Mouse (Mus musculus) heart, embryonic 16.5 days (tissue): Measurements from ENCODE around the gene Gm17617. TPM values are rescaled to one million over a fixed set of nuclear protein-coding genes. Genes with fewer than 3 reads are reported as not detected.
A peak's percentile ranks its signal among the peaks of the same experiment; 100 is the strongest.

Experiments
- ATAC-seq: fragments of 200-750 bp; cut with Nextera tagmentation; replicated peaks from 2 replicates; pipeline ENCODE4 v1.8.0; 2017; ENCODE audit warnings: moderate number of reproducible peaks; ENCODE audit not compliant: insufficient read depth, low FRiP score; ENCODE audit errors: extremely low read depth
- H3K27ac ChIP-seq: fragments of 300-500 bp; sonication (generic); 2 replicates; pipeline ENCODE4 v1.5.1; 2014; ENCODE audit warnings: mild to moderate bottlenecking, low read length, control low read depth, moderate library complexity
- H3K27me3 ChIP-seq: fragments of 300-500 bp; sonication (generic); 2 replicates; pipeline ENCODE4 v1.6.1; 2014; ENCODE audit warnings: low read length, mixed read lengths; ENCODE audit not compliant: control insufficient read depth, insufficient read depth
- H3K36me3 ChIP-seq: fragments of 300-500 bp; sonication (generic); 2 replicates; pipeline ENCODE4 v1.6.1; 2014; ENCODE audit not compliant: control insufficient read depth, insufficient read depth
- H3K4me1 ChIP-seq: fragments of 300-500 bp; sonication (generic); 2 replicates; pipeline ENCODE4 v1.6.1; 2014; ENCODE audit warnings: low read length, mixed read lengths; ENCODE audit not compliant: control insufficient read depth, insufficient read depth
- H3K4me2 ChIP-seq: fragments of 300-500 bp; sonication (generic); 2 replicates; pipeline ENCODE4 v1.6.1; 2014; ENCODE audit warnings: low read depth, mild to moderate bottlenecking, control low read depth, low read length
- H3K4me3 ChIP-seq: fragments of 300-500 bp; sonication (generic); 2 replicates; pipeline ENCODE4 v1.5.1; 2014; ENCODE audit warnings: mild to moderate bottlenecking, control low read depth, low read length
- H3K9ac ChIP-seq: fragments of 300-500 bp; sonication (generic); 2 replicates; pipeline ENCODE4 v1.6.1; 2014; ENCODE audit warnings: low read length, control low read depth
- H3K9me3 ChIP-seq: fragments of 300-500 bp; sonication (generic); replicated peaks from 2 replicates; pipeline ENCODE4 v1.6.1; 2016; ENCODE audit warnings: low read length; ENCODE audit not compliant: control insufficient read depth
- WGBS: fragments of 180-500 bp; shearing (Covaris S2); extraction: QIAGEN DNeasy Blood & Tissue Kit; methylation state at CpG from one replicate; pipeline ENCODE4 v1.1.7; 2014; 5-methylcytosine and 5-hydroxymethylcytosine counted together
- polyA plus RNA-seq: library from polyadenylated mRNA; unstranded; fragments of >200 nt; fragmentation: Nextera tagmentation; extraction: Ambion mirVana; gene quantifications from 2 replicates; pipeline ENCODE4 v1.2.1, GENCODE M21; 2015

Gene Gm17617
- not detected in 2 replicates for polyA plus RNA-seq

DNA sequence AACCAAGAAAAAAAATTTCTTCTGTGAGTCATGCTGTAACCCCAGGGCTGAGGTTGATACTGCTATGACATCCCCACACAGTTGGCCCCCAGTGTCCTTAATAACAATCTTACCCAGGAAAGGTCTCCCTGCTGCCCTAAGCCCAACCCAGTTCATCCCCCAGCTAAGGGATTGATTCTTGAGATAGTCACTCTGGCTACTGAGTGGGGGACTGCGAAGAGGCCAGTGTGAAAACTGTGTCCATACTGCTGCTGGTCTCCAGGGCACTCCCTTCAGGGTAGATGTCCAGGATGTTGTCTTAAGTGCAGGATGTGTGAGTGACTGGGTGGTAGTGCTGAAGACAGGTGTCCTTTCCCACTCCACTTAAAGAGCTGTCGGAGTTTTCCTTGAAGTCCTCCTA is at the start of gene Gm17617:
TSS of gene Gm17617 (minus strand) at position 101 of the 400 bp plus-strand sequence.
- Histone ChIP-seq H3K9ac (no peak within 1 kb of the TSS), H3K36me3 (peaks cover 36% of the 10 kb centered on the region), H3K27ac (no peak within 1 kb of the TSS), H3K27me3 (no peaks in the 10 kb centered on the region), H3K4me1 (peaks cover 4% of the 10 kb centered on the region), H3K9me3 (no peaks in the 10 kb centered on the region), H3K4me2 (no peak within 1 kb of the TSS), H3K4me3 (no peak within 1 kb of the TSS)
- no peak for ATAC-seq
- WGBS = 94% methylated on average over 2 of the region's 2 CpGs

DNA sequence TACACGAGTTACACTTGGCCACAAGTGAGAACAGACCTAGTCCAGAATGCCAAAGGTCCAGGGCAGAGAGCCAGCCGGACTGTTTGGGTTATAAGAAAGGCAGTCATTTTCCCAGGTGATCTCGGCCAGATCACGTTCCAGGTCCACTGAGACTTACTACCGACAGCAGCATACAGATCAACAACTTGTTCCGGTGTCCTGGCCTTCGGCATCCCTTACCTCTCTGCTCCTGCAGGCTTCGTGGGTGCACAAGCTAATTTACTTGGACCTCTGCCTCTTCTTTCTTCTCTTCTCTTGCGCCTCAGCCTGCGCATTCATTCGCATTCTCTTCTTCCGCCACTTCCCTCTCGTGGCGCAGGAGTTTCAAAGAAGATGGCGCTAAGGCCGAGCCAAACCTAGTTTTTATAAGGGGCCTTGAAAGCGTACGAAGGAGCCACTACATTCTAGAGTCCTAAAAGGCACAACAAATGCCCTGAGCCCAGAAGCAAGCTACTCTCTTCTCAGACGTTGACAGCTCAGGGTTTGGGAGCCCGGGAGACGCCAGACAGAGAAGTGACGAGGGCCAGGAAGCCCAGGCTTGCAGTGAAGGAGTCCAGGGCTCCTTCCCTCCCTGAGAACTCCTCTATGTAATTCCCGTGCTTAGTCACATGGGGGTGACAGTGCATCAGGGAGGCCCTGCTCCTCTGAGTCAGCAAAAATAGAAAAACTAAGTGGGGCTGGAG is 49.0 kb upstream of the Gm17617 start:
- Histone ChIP-seq H3K4me2 (peak overlapping the region; percentile 64), H3K4me1 (peaks cover 5% of the 10 kb centered on the region; the same call in 1 of the 2 replicates), H3K36me3 (no peaks in the 10 kb centered on the region), H3K27me3 (no peaks in the 10 kb centered on the region), H3K9me3 (no peaks in the 10 kb centered on the region; the same call in 1 of the 2 replicates), H3K4me3 (peak overlapping the region; percentile 47), H3K9ac (peak overlapping the region; percentile 63), H3K27ac (peak overlapping the region; percentile 78)
- ATAC-seq = peak; percentile 86
- 4% methylated on average over 23 of the region's 23 CpGs for WGBS

DNA sequence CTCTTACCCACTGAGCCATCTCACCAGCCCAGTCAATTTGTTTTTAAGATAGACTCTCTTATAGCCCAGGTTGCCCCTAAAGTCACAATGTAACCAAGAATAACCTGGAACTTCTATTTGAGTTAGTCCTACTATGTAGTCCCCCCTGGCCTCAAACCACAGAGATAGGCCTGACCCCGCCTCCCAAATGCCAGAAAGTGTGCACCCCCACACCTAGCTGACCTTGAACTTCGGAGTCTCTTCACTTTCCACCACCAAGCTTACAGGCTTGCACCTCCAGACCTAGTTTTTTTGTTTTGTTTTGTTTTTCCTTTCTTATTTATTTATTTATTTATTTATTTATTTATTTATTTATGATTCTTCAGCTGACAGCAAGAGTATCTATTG is 48.4 kb upstream of the Gm17617 start:
- Histone ChIP-seq H3K4me1 (peaks cover 5% of the 10 kb centered on the region; the same call in 1 of the 2 replicates), H3K27ac (no peak overlapping the region; the same call in 1 of the 2 replicates), H3K9me3 (no peaks in the 10 kb centered on the region; the same call in 1 of the 2 replicates), H3K4me3 (peak overlapping the region; percentile 47), H3K4me2 (peak overlapping the region; percentile 64), H3K27me3 (no peaks in the 10 kb centered on the region), H3K9ac (no peak overlapping the region; the same call in 1 of the 2 replicates), H3K36me3 (no peaks in the 10 kb centered on the region)
- WGBS = 71% methylated on average over 2 of the region's 2 CpGs
- ATAC-seq = no peak

DNA sequence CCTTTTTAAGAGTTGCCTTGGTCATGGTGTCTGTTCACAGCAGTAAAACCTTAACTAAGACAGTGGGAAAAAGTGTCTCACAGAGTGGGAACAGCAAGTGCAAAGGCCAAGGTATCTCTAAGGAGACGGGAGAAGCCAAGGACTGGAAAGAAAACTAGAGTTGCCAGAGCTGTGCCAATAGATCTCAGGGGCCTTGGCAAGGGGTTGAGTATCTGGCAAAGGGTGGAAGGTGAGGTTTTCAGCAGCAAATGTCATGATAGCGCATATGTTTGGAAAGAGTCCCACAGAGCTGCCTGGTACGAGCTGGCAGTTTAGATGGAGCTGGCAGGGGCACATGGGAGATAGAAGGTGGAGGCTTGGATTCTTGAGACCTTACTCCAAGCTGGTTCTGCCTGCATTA is 46.2 kb upstream of the Gm17617 start:
- peaks cover 5% of the 10 kb centered on the region; the same call in 1 of the 2 replicates for H3K4me1 ChIP-seq
- no peaks in the 10 kb centered on the region; the same call in 1 of the 2 replicates for H3K9me3 ChIP-seq
- no peak overlapping the region for H3K27ac ChIP-seq
- no peak overlapping the region for H3K4me3 ChIP-seq
- 83% methylated on average over 3 of the region's 3 CpGs for WGBS
- no peaks in the 10 kb centered on the region for H3K36me3 ChIP-seq
- H3K9ac ChIP-seq = no peak overlapping the region
- no peak overlapping the region for H3K4me2 ChIP-seq
- H3K27me3 ChIP-seq = no peaks in the 10 kb centered on the region
- ATAC-seq = no peak

DNA sequence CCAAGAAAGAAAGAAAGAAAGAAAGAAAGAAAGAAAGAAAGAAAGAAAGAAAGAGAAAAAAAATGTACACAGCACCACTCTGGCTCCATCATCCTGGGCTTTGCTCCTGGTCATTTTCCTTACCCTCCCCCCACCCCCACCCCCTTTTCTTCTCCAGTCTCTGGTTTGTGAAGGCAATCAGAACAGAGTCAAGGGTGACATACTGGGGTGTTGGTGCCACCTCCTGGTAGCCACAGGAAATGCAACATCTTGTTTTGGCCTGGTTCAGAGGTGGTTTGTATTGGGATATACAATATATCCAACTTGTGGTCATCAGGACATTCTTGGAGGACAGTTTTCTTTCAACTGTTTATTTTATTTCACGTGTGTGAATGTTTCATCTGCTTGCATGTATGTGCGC is 45.2 kb upstream of the Gm17617 start:
- Histone ChIP-seq H3K4me1 (peaks cover 5% of the 10 kb centered on the region; the same call in 1 of the 2 replicates), H3K27ac (no peak overlapping the region), H3K36me3 (no peaks in the 10 kb centered on the region), H3K9ac (no peak overlapping the region), H3K4me3 (no peak overlapping the region), H3K9me3 (no peaks in the 10 kb centered on the region; the same call in 1 of the 2 replicates), H3K27me3 (no peaks in the 10 kb centered on the region), H3K4me2 (no peak overlapping the region)
- 27% methylated on average over 2 of the region's 2 CpGs for WGBS
- no peak for ATAC-seq

DNA sequence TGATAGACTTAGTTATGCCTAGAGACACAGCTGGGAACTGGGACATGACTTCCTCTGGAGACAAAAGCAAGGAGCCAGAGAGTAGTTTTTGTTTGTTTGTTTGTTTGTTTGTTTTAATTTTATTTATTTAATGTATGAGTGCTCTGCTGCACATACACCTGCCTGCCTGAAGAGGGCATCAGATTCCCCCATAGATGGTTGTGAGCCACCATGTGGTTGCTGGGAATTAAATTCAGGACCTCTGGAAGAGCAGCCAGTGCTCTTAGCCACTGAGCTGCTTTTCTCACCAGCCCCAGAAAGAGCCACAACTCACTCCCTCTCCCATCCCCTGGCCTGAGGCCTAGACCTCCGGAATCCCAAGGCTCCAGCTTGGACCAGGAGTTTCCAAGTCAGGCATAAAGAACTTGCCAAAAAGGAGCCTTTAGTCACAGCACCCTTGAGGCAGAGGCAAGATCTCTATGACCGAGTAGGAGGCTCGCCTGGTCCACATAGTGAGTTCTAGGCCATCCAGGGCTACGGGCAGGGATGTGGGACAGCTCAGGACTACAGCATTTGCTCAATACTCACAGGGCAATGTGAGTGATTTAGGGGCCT is 44.7 kb upstream of the Gm17617 start:
- H3K36me3 ChIP-seq = no peaks in the 10 kb centered on the region
- no peak for ATAC-seq

DNA sequence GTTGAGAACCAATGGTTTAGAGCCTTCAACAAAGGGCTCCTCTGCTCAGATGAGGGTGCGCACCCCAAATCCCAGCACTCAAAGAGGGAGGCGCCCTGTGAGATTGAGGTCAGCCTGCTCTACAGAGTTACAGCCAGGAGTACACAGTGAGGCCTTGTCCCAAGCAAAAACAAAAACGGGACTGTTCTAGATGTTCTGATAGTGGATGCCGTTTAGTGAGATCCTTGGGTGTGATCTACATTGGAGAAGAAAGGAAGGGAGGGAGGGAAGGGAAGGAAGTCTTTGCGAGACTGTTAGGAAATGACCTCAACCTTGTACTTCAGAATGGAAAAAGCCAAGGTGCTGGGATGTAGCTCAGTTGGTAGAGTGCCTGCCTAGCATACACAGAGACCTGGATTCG is 42.9 kb upstream of the Gm17617 start:
- Histone ChIP-seq H3K27me3 (0 out of 2 replicates have a peak, but pooled peaks cover 2% of the 10 kb centered on the region), H3K9ac (no peak overlapping the region), H3K36me3 (no peaks in the 10 kb centered on the region), H3K4me1 (peaks cover 11% of the 10 kb centered on the region), H3K4me3 (no peak overlapping the region), H3K9me3 (no peaks in the 10 kb centered on the region; the same call in 1 of the 2 replicates), H3K27ac (no peak overlapping the region), H3K4me2 (no peak overlapping the region)
- WGBS = 74% methylated on average over 6 of the region's 6 CpGs
- no peak for ATAC-seq

More for the DNA sequence above, 44.7 kb upstream of the Gm17617 start:
- Histone ChIP-seq H3K4me3 (no peak overlapping the region), H3K27ac (no peak overlapping the region), H3K4me1 (peaks cover 5% of the 10 kb centered on the region; the same call in 1 of the 2 replicates), H3K9me3 (no peaks in the 10 kb centered on the region; the same call in 1 of the 2 replicates), H3K4me2 (no peak overlapping the region), H3K27me3 (no peaks in the 10 kb centered on the region), H3K9ac (no peak overlapping the region)
- WGBS = 68% methylated on average over 4 of the region's 4 CpGs

DNA sequence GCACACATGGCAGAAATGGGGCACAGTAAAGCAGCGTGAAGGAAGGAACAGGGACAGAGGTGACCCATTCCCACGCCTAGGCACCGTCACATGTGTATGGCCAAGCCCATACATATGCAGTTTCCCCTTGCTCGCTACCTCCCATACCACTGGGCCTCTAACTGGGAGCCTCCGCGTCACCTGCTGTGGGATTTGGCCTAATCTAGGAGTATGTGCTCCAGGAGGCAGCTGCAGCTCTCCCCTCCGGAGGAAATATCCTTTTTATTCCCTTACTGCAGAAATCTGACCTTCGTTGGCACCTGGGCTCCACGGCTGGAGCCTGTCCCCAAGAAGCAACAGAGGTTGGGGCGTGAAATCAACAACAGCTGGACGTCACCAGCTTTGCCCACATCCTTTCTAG is 41.0 kb upstream of the Gm17617 start:
- Histone ChIP-seq H3K36me3 (no peaks in the 10 kb centered on the region), H3K4me1 (peaks cover 11% of the 10 kb centered on the region), H3K27me3 (0 out of 2 replicates have a peak, but pooled peaks cover 2% of the 10 kb centered on the region), H3K4me3 (no peak overlapping the region), H3K4me2 (no peak overlapping the region), H3K9ac (no peak overlapping the region), H3K27ac (no peak overlapping the region), H3K9me3 (no peaks in the 10 kb centered on the region)
- WGBS = 78% methylated on average over 11 of the region's 11 CpGs
- no peak for ATAC-seq

DNA sequence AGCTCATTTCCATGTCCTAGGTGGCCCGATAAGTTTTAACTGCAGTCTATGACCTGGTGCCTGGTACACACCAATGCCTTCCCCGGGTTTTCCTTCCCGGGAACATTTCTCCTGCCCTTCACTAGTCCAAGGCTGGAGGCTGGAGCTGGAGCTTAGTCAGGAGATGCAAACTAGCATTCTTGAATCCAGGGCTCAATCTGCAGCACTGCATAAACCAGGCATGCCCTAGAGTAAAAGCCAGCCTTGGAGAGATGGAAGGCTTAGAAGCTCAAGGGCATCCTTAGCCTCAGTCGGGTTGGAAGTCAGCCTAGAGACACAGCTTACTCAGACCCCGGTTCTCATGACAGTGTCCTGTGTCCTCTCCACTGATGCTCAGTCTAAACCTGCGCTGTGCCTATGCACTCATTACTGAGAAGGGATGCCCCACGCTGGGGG is 39.0 kb upstream of the Gm17617 start:
- ATAC-seq = no peak
- 41% methylated on average over 7 of the region's 7 CpGs for WGBS
- Histone ChIP-seq H3K27me3 (0 out of 2 replicates have a peak, but pooled peaks cover 2% of the 10 kb centered on the region), H3K4me3 (peak overlapping the region; percentile 32; the same call in 1 of the 2 replicates), H3K9me3 (no peaks in the 10 kb centered on the region), H3K36me3 (no peaks in the 10 kb centered on the region), H3K4me1 (peaks cover 11% of the 10 kb centered on the region), H3K4me2 (peak overlapping the region; percentile 61), H3K9ac (peak overlapping the region; percentile 51; the same call in 1 of the 2 replicates), H3K27ac (no peak overlapping the region)
